Mouse (Mus musculus) liver, postnatal 0 days (tissue): ENCODE data around the gene Prcp.

Source experiments
- CTCF ChIP-seq: sonication (generic); IDR thresholded peaks from 2 replicates; pipeline ENCODE4 v1.5.1; 2016; ENCODE audit warnings: antibody characterized with exemption, low read depth
- EP300 ChIP-seq: IDR thresholded peaks from 2 replicates; pipeline ENCODE4 v1.6.1; 2016; ENCODE audit warnings: antibody characterized with exemption, low read depth, mild to moderate bottlenecking

- TF ChIP-seq CTCF: no peak
- TF ChIP-seq EP300: no peak
Observed at GRCm38 (mm10) chr7:92876538-92876937, 2.3 kb downstream of the Prcp start.
